Mouse (Mus musculus): Measurements from ENCODE around the gene Olfr291.

Olfr291 gene

DNA sequence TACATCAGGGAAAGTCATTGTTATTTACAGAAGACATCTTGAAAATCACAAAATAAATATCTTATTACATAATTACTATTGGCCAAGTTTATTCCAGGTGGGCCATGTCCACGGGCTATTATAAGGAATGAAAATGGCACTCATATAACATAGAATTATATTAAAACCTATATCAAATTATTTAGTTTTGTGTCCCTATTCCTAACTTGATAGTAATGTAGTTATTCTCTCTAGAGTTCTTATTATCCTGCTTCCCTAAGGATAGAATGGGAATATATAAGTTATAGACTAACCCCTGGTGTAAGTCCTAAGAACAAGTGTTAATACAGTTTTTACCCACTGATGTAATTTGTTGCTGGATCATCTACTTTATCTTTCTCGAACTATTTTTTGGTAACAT, at the start of gene Olfr291:
Gene Olfr291, plus strand, starts transcription at position 301 of the 400 bp plus-strand sequence.
- no peak for DNase-seq (ENCODE audit: low spot score)

DNA sequence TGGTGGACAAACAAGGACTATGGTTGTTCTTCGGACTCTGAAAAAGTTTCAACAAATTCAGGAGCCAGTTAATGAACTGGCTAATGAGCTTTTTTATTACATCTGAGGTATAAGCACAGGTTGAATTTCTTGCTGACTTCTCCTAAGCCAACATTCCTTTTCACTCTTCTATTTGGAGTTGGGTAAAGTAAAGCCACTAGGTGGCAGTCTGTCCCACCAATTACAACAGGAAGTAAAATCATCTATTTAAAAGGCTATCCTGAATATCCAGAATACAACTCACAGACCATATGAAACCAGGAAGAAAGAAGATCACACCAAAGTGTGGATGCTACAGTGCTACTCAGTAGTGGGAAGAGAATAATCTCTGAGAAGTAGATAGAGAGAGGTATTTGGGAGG, 48.1 kb upstream of the Olfr291 start:
- DNase-seq (ENCODE audit: low spot score): no peak

DNA sequence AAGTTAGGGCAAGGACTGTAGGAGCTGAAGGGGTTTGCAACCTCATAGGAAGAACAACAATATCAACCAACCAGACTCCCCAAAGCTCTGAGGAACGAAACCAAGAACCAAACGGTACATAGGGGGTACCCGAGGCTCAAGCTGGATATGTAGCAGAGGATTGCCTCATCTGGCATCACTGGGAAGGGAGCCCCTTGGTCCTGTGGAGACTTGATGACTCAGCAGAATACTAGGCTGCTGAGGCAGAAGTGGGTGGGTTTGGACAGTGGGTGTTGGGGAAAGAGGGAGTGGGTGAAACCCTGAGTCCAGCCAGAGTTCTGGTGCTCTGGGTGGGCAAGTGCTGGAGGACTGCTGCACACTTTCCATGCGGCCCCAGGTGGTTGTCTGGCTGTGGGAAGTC, 47.2 kb upstream of the Olfr291 start:
- DNase-seq (ENCODE audit: low spot score): no peak

DNA sequence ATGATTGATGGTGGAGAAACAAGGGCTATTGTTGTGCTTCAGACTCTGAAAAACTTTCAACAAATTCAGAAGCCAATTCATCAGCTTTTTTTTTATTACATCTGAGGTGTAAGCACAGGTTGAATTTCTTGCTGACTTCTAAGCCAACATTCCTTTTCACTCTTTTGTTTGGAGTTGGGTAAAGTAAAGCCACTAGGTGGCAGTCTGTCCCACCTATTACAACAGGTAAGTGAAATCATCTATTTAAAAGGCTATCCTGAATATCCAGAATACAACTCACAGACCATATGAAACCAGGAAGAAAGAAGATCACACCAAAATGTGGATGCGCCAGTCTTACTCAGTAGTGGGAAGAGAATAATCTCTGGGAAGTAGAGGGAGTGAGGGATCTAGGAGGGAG, 31.2 kb downstream of the Olfr291 start:
- no peak for DNase-seq (ENCODE audit: low spot score)

All from spleen, adult 12 weeks (tissue).